Mouse (Mus musculus) embryonic facial prominence, embryonic 13.5 days (tissue): ENCODE measurements around the gene Ankrd40. TPM values are rescaled to one million over a fixed set of nuclear protein-coding genes. Genes with fewer than 3 reads are reported as not detected.
A peak's percentile ranks its signal among the peaks of the same experiment; 100 is the strongest.

Experiments used
- ATAC-seq: fragments of 200-750 bp; cut with Nextera tagmentation; 2 replicates; pipeline ENCODE4 v1.8.0; 2017; ENCODE audit warnings: low read depth; ENCODE audit not compliant: insufficient number of reproducible peaks, insufficient read depth, low FRiP score, low TSS enrichment
- H3K27ac ChIP-seq: fragments of 300-500 bp; sonication (generic); 2 replicates; pipeline ENCODE4 v1.5.1; 2015; ENCODE audit warnings: moderate library complexity, mild to moderate bottlenecking, inconsistent platforms
- H3K27me3 ChIP-seq: fragments of 300-500 bp; sonication (generic); 2 replicates; pipeline ENCODE4 v1.6.1; 2015; ENCODE audit warnings: mild to moderate bottlenecking, inconsistent platforms
- H3K36me3 ChIP-seq: fragments of 300-500 bp; sonication (generic); 2 replicates; pipeline ENCODE4 v1.6.1; 2015; ENCODE audit warnings: mild to moderate bottlenecking, inconsistent platforms
- H3K4me1 ChIP-seq: fragments of 300-500 bp; sonication (generic); 2 replicates; pipeline ENCODE4 v1.6.1; 2015; ENCODE audit warnings: inconsistent platforms
- H3K4me2 ChIP-seq: fragments of 300-500 bp; sonication (generic); 2 replicates; pipeline ENCODE4 v1.6.1; 2015; ENCODE audit warnings: moderate library complexity, mild to moderate bottlenecking, inconsistent platforms
- H3K4me3 ChIP-seq: fragments of 300-500 bp; sonication (generic); 2 replicates; pipeline ENCODE4 v1.5.1; 2015; ENCODE audit warnings: mild to moderate bottlenecking, inconsistent platforms
- H3K9ac ChIP-seq: fragments of 300-500 bp; sonication (generic); 2 replicates; pipeline ENCODE4 v1.6.1; 2015; ENCODE audit warnings: mild to moderate bottlenecking, inconsistent platforms
- H3K9me3 ChIP-seq: fragments of 300-500 bp; sonication (generic); 2 replicates; pipeline ENCODE4 v1.6.1; 2016; ENCODE audit warnings: inconsistent platforms
- WGBS: fragments of 180-500 bp; shearing (Covaris S2); methylation state at CpG from one replicate; pipeline ENCODE4 v1.1.7; 2015; ENCODE audit warnings: mixed read lengths; 5-methylcytosine and 5-hydroxymethylcytosine counted together
- polyA plus RNA-seq: library from polyadenylated mRNA; unstranded; fragments of >200 nt; fragmentation: Nextera tagmentation; extraction: Ambion mirVana; gene quantifications from 2 replicates; pipeline ENCODE4 v1.2.1, GENCODE M21; 2015

The Ankrd40 gene
- polyA plus RNA-seq, 1 experiment from 2014 or later, result 16.6 TPM

GRCm38 (mm10) chr11:94326961-94327411 is 815 bp upstream of the Ankrd40 start:
- peaks cover 8% of the 10 kb centered on the region; the same call in 1 of the 2 replicates for H3K36me3 ChIP-seq
- peak overlapping the region; percentile 51; the same call in 1 of the 2 replicates for H3K9ac ChIP-seq
- H3K4me1 ChIP-seq, result peaks cover 37% of the 10 kb centered on the region
- peak overlapping the region; percentile 99 for H3K27ac ChIP-seq
- ATAC-seq, result peak; percentile 63; the same call in 1 of the 2 replicates
- WGBS, result 4% methylated on average over 10 of the region's 10 CpGs
- peak overlapping the region; percentile 75 for H3K4me3 ChIP-seq
- no peaks in the 10 kb centered on the region for H3K9me3 ChIP-seq
- H3K27me3 ChIP-seq, result no peaks in the 10 kb centered on the region
- H3K4me2 ChIP-seq, result peak overlapping the region; percentile 69

GRCm38 (mm10) chr11:94328644-94329025 is 834 bp downstream of the Ankrd40 start:
- Histone ChIP-seq H3K4me1 (peaks cover 36% of the 10 kb centered on the region), H3K27ac (peak overlapping the region; percentile 99), H3K36me3 (peaks cover 9% of the 10 kb centered on the region; the same call in 1 of the 2 replicates), H3K4me2 (peak overlapping the region; percentile 69), H3K27me3 (no peaks in the 10 kb centered on the region), H3K9ac (peak overlapping the region; percentile 95), H3K4me3 (peak overlapping the region; percentile 75), H3K9me3 (no peaks in the 10 kb centered on the region)
- WGBS, result 2% methylated on average over 10 of the region's 10 CpGs
- ATAC-seq, result no peak; the same call in 1 of the 2 replicates

DNA sequence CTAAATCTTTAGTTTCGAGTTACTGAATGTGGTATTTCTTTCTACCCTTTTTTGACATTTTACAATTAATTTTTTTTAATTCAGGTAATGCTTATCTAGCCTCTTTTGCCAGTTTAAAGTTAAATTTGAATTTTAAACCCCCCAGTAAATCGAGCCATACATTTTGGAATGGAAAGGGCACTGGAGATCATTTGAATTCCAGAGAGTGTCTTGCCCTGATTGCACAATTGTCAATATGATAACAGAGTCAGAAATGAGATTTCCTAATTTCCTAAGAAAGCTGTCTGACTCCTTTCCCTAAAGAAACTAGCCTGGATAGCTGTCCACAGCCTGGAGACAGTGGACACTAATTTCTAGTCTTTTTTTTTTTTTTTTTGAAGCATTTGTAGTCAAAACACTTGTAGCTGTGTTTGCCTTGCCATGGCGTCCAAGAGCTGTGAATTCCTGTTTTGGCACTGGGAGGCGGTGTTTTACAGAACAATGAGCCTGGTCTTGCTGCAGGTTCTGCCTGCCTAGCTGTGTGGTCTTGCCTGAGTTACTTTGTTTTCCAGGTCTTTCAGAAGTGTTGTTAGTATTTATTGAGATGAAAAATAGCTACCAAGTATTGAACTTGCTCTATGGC is 1.6 kb downstream of the Ankrd40 start:
- H3K9me3 ChIP-seq, result no peaks in the 10 kb centered on the region
- no peak for ATAC-seq
- WGBS, result 60% methylated on average over 4 of the region's 4 CpGs
- no peak overlapping the region for H3K4me3 ChIP-seq
- H3K27ac ChIP-seq, result no peak overlapping the region
- H3K36me3 ChIP-seq, result peaks cover 11% of the 10 kb centered on the region
- H3K27me3 ChIP-seq, result no peaks in the 10 kb centered on the region
- H3K4me1 ChIP-seq, result peaks cover 36% of the 10 kb centered on the region
- no peak overlapping the region for H3K9ac ChIP-seq
- H3K4me2 ChIP-seq, result peak overlapping the region; percentile 69

DNA sequence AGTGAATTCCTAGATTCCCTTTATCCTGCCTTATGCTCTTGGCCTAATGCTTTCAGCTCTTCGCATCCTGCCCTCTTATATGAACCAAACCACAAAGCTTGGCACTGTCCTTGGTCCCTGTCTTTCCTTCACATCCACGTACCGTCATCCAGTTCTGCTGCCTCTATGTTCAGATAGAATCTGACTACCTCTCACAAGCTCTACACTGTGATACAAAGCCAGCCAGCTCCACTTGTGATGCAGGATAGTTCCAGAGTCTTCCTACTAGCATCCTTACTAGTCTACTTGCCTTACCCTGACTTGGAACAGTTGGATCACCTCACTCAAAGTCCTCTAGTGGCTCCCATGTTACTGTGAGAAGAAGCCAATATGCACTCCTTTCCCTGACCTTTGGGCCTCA is 2.4 kb downstream of the Ankrd40 start:
- no peak overlapping the region for H3K4me2 ChIP-seq
- H3K9ac ChIP-seq, result no peak overlapping the region; the same call in 1 of the 2 replicates
- 93% methylated on average over 3 of the region's 3 CpGs for WGBS
- no peaks in the 10 kb centered on the region for H3K27me3 ChIP-seq
- no peak for ATAC-seq
- H3K36me3 ChIP-seq, result peaks cover 17% of the 10 kb centered on the region
- H3K4me1 ChIP-seq, result peaks cover 36% of the 10 kb centered on the region
- no peak overlapping the region for H3K27ac ChIP-seq
- no peaks in the 10 kb centered on the region for H3K9me3 ChIP-seq
- H3K4me3 ChIP-seq, result no peak overlapping the region

GRCm38 (mm10) chr11:94332726-94333125 is 4.9 kb downstream of the Ankrd40 start:
- WGBS, result 87% methylated on average over 6 of the region's 6 CpGs
- H3K4me2 ChIP-seq, result no peak overlapping the region

GRCm38 (mm10) chr11:94334386-94334968 is 6.7 kb downstream of the Ankrd40 start:
- H3K36me3 ChIP-seq, result peaks cover 53% of the 10 kb centered on the region
- no peak for ATAC-seq
- H3K27me3 ChIP-seq, result no peaks in the 10 kb centered on the region
- WGBS, result 85% methylated on average over 8 of the region's 8 CpGs
- H3K4me3 ChIP-seq, result no peak overlapping the region
- H3K9me3 ChIP-seq, result no peaks in the 10 kb centered on the region
- H3K9ac ChIP-seq, result no peak overlapping the region
- peaks cover 27% of the 10 kb centered on the region for H3K4me1 ChIP-seq
- H3K4me2 ChIP-seq, result no peak overlapping the region
- H3K27ac ChIP-seq, result no peak overlapping the region

More at GRCm38 (mm10) chr11:94332726-94333125, 4.9 kb downstream of the Ankrd40 start:
- ATAC-seq, result no peak
- Histone ChIP-seq H3K9me3 (no peaks in the 10 kb centered on the region), H3K36me3 (peaks cover 37% of the 10 kb centered on the region), H3K9ac (no peak overlapping the region), H3K27ac (no peak overlapping the region), H3K4me3 (no peak overlapping the region), H3K27me3 (no peaks in the 10 kb centered on the region), H3K4me1 (peaks cover 31% of the 10 kb centered on the region)

GRCm38 (mm10) chr11:94336551-94336950 is 8.8 kb downstream of the Ankrd40 start:
- no peaks in the 10 kb centered on the region for H3K27me3 ChIP-seq
- peaks cover 61% of the 10 kb centered on the region for H3K36me3 ChIP-seq
- H3K27ac ChIP-seq, result no peak overlapping the region
- ATAC-seq, result no peak
- H3K9ac ChIP-seq, result no peak overlapping the region
- no peak overlapping the region for H3K4me3 ChIP-seq
- H3K4me1 ChIP-seq, result peaks cover 11% of the 10 kb centered on the region; the same call in 1 of the 2 replicates
- no peak overlapping the region for H3K4me2 ChIP-seq
- no peaks in the 10 kb centered on the region for H3K9me3 ChIP-seq

DNA sequence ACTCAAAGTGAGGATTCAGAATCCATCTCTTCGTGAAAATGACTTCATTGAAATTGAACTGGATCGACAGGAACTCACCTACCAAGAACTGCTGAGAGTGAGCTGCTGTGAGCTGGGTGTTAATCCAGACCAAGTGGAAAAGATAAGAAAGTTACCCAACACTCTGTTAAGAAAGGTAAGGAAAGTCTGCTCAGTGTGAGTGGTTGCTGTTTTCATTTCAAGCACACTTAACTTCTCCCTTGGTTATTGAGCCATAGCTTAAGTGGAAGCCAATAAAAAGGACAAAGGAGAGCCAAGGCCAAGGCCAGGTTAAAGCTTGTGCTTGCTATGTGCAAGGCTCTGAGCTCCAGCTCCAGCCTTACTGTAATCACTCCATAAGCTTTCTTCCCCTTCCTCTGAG is 10.5 kb downstream of the Ankrd40 start:
- peaks cover 57% of the 10 kb centered on the region for H3K36me3 ChIP-seq
- no peaks in the 10 kb centered on the region for H3K4me1 ChIP-seq
- H3K9ac ChIP-seq, result no peak overlapping the region
- H3K27me3 ChIP-seq, result no peaks in the 10 kb centered on the region
- H3K27ac ChIP-seq, result no peak overlapping the region
- no peak overlapping the region for H3K4me2 ChIP-seq
- 90% methylated on average over 2 of the region's 2 CpGs for WGBS
- H3K4me3 ChIP-seq, result no peak overlapping the region
- ATAC-seq, result no peak
- no peaks in the 10 kb centered on the region for H3K9me3 ChIP-seq

GRCm38 (mm10) chr11:94339732-94340585 is 12.2 kb downstream of the Ankrd40 start:
- no peak for ATAC-seq

DNA sequence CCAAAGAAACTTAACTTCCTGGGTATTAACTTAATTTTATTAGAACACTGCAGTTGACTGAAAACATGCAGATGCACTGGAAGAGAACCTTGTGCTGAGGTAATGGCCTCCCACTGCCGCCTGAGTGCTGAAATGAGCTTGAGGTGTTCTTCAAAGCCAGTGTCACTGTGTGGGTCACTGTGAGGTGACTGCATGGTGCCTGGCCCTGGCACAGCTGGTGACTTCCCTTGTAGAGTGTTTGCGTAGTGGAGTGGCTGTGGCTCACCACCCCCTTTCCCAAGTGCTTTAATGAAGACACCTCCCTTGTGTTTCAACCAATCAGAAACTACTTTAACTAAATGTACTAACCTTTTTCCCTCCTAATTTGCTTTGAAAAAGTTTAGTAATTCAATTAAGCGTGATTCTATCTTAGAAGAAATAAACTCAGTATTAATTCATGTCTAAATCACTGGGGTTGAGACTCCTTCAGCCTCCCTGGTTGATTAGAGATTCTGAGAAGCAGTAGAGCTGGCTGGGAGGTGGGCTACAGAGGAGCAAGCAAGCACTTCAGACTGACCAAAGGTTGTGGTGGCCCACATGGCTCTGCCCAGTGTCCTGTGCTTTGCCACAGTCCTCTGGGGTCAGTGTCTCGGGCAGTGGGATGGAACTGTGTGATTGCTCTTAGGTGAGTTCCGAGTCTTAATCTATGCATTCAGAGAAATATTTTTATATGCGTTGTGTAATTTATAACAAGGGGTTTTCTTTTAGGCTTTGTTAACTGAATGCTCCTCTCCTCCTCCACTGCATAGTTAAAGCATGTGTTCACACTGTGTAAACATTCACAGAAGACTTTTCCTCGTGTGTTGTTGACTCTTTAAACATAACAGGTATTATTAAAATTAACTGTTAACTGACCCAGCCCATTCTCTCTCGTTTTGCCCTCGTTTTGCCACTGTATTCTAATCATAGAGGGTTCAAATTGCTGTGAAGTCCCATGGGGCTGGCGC is 13.4 kb downstream of the Ankrd40 start:
- ATAC-seq, result no peak
- Histone ChIP-seq H3K36me3 (peaks cover 40% of the 10 kb centered on the region), H3K4me1 (peaks cover 14% of the 10 kb centered on the region; the same call in 1 of the 2 replicates), H3K27me3 (no peaks in the 10 kb centered on the region), H3K9ac (no peak overlapping the region), H3K4me2 (no peak overlapping the region), H3K4me3 (no peak overlapping the region), H3K9me3 (no peaks in the 10 kb centered on the region), H3K27ac (no peak overlapping the region; the same call in 1 of the 2 replicates)
- WGBS, result 69% methylated on average over 10 of the region's 10 CpGs

More at GRCm38 (mm10) chr11:94339732-94340585, 12.2 kb downstream of the Ankrd40 start:
- no peak overlapping the region for H3K4me2 ChIP-seq
- WGBS, result 61% methylated on average over 18 of the region's 18 CpGs
- peaks cover 49% of the 10 kb centered on the region for H3K36me3 ChIP-seq
- no peaks in the 10 kb centered on the region for H3K9me3 ChIP-seq
- H3K27me3 ChIP-seq, result no peaks in the 10 kb centered on the region
- no peak overlapping the region for H3K9ac ChIP-seq
- no peak overlapping the region for H3K27ac ChIP-seq
- peaks cover 14% of the 10 kb centered on the region; the same call in 1 of the 2 replicates for H3K4me1 ChIP-seq
- H3K4me3 ChIP-seq, result no peak overlapping the region
